Mouse (Mus musculus) kidney, postnatal 0 days (tissue): Measurements from ENCODE around the gene Abcc4. TPM values are rescaled to one million over a fixed set of nuclear protein-coding genes. Genes with fewer than 3 reads are reported as not detected.

Experiments
- ATAC-seq: fragments of 200-750 bp; cut with Nextera tagmentation; replicated peaks from 2 replicates; pipeline ENCODE4 v1.8.0; 2017; ENCODE audit warnings: low read depth, moderate number of reproducible peaks, moderate TSS enrichment, moderate library complexity; ENCODE audit not compliant: low FRiP score
- DNase-seq: peaks from one replicate; pipeline ENCODE4 v3.0.0-alpha.2; 2016; ENCODE audit warnings: low spot score
- H3K27ac ChIP-seq: fragments of 300-500 bp; sonication (generic); 2 replicates; pipeline ENCODE4 v1.5.1; 2014; ENCODE audit warnings: mild to moderate bottlenecking
- H3K27me3 ChIP-seq: fragments of 300-500 bp; sonication (generic); 2 replicates; pipeline ENCODE4 v1.6.1; 2014; ENCODE audit warnings: low read length, mixed read lengths; ENCODE audit not compliant: insufficient read depth
- H3K36me3 ChIP-seq: fragments of 300-500 bp; sonication (generic); 2 replicates; pipeline ENCODE4 v1.6.1; 2014; ENCODE audit warnings: low read length, mixed read lengths; ENCODE audit not compliant: insufficient read depth
- H3K4me1 ChIP-seq: fragments of 300-500 bp; sonication (generic); replicated peaks from 2 replicates; pipeline ENCODE4 v1.6.1; 2014; ENCODE audit warnings: antibody characterized with exemption, low read length, mixed read lengths; ENCODE audit not compliant: insufficient read depth
- H3K4me2 ChIP-seq: fragments of 300-500 bp; sonication (generic); 2 replicates; pipeline ENCODE4 v1.6.1; 2014; ENCODE audit warnings: mild to moderate bottlenecking, low read length, moderate library complexity, mixed read lengths
- H3K4me3 ChIP-seq: fragments of 300-500 bp; sonication (generic); replicated peaks from 2 replicates; pipeline ENCODE4 v1.5.1; 2014; ENCODE audit warnings: low read depth, low read length
- H3K9ac ChIP-seq: fragments of 300-500 bp; sonication (generic); 2 replicates; pipeline ENCODE4 v1.6.1; 2014; ENCODE audit warnings: low read depth, low read length
- H3K9me3 ChIP-seq: fragments of 300-500 bp; sonication (generic); replicated peaks from 2 replicates; pipeline ENCODE4 v1.6.1; 2016; ENCODE audit warnings: low read length, inconsistent platforms, mixed read lengths
- CTCF ChIP-seq: IDR thresholded peaks from 2 replicates; pipeline ENCODE4 v1.5.1; 2016; ENCODE audit warnings: antibody characterized with exemption, low read depth, mild to moderate bottlenecking, moderate library complexity
- WGBS: fragments of 180-500 bp; shearing (Covaris S2); extraction: QIAGEN DNeasy Blood & Tissue Kit; methylation state at CpG from one replicate; pipeline ENCODE4 v1.1.7; 2014; 5-methylcytosine and 5-hydroxymethylcytosine counted together
- polyA plus RNA-seq: library from polyadenylated mRNA; unstranded; fragments of >200 nt; fragmentation: Nextera tagmentation; extraction: Ambion mirVana; gene quantifications from 2 replicates; pipeline ENCODE4 v1.2.1, GENCODE M21; 2015

Gene Abcc4
- polyA plus RNA-seq, 1 experiment from 2014 or later, result 6.9 TPM

DNA sequence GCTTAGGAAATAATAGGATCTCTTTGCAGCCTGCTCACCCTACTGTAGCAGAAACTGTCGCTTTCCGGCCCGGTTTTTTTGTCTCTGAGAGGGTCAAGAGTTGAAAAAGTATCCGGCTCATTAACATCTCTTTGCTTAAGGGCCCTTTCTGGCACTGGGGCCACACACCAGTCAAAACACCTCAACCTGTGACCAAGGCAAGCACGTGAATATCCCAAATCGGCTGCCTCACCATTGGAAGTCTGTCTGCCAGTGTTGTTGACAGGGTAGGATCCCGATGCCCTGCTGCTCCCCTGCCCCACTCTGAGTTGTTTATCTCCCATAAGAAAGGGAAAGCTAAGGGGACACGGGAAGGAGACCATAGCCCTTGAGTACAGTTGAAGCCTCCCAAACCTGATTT lies 7.8 kb upstream of the Abcc4 start:
- no peak overlapping the region for H3K27ac ChIP-seq
- H3K27me3 ChIP-seq, result no peaks in the 10 kb centered on the region
- H3K9ac ChIP-seq, result no peak overlapping the region
- TF ChIP-seq CTCF, result no peak
- no peaks in the 10 kb centered on the region for H3K36me3 ChIP-seq
- H3K4me2 ChIP-seq, result peak overlapping the region; percentile 52
- no peak for DNase-seq
- no peaks in the 10 kb centered on the region for H3K9me3 ChIP-seq
- WGBS, result 8% methylated on average over 8 of the region's 8 CpGs
- no peak for ATAC-seq
- peaks cover 4% of the 10 kb centered on the region; the same call in 1 of the 2 replicates for H3K4me1 ChIP-seq
- peak overlapping the region; percentile 15; the same call in 1 of the 2 replicates for H3K4me3 ChIP-seq

- Histone ChIP-seq H3K4me3 (peak overlapping the region; percentile 15), H3K4me2 (peak overlapping the region; percentile 52), H3K9ac (no peak overlapping the region), H3K27me3 (no peaks in the 10 kb centered on the region), H3K36me3 (no peaks in the 10 kb centered on the region), H3K27ac (no peak overlapping the region), H3K9me3 (no peaks in the 10 kb centered on the region), H3K4me1 (peaks cover 4% of the 10 kb centered on the region; the same call in 1 of the 2 replicates)
- TF ChIP-seq CTCF, result no peak
- peak; percentile 67 for DNase-seq
- WGBS, result 2% methylated on average over 18 of the region's 18 CpGs
- ATAC-seq, result 0 out of 2 replicates have a peak, but pooled peaks have one; percentile 6
These were observed 7.4 kb upstream of the Abcc4 start for GRCm38 (mm10) chr14:118713408-118713807.

- Histone ChIP-seq H3K4me1 (peaks cover 4% of the 10 kb centered on the region; the same call in 1 of the 2 replicates), H3K4me3 (no peak overlapping the region), H3K4me2 (peak overlapping the region; percentile 52), H3K27me3 (no peaks in the 10 kb centered on the region), H3K27ac (no peak overlapping the region), H3K36me3 (no peaks in the 10 kb centered on the region), H3K9ac (no peak overlapping the region), H3K9me3 (no peaks in the 10 kb centered on the region)
- DNase-seq, result no peak
- no peak for ATAC-seq
- no peak for TF ChIP-seq CTCF
- 48% methylated on average over 5 of the region's 5 CpGs for WGBS
These were observed 6.9 kb upstream of the Abcc4 start for GRCm38 (mm10) chr14:118712889-118713288.

- Histone ChIP-seq H3K4me2 (no peak overlapping the region), H3K9me3 (no peaks in the 10 kb centered on the region), H3K4me3 (no peak overlapping the region), H3K27me3 (no peaks in the 10 kb centered on the region), H3K36me3 (no peaks in the 10 kb centered on the region), H3K9ac (no peak overlapping the region), H3K4me1 (peaks cover 4% of the 10 kb centered on the region; the same call in 1 of the 2 replicates), H3K27ac (no peak overlapping the region)
- ATAC-seq (no peak), DNase-seq (no peak)
- no peak for TF ChIP-seq CTCF
These were observed 4.9 kb upstream of the Abcc4 start for GRCm38 (mm10) chr14:118710945-118711344.

- Histone ChIP-seq H3K4me1 (peaks cover 4% of the 10 kb centered on the region; the same call in 1 of the 2 replicates), H3K4me3 (no peak overlapping the region), H3K4me2 (no peak overlapping the region), H3K36me3 (no peaks in the 10 kb centered on the region), H3K27ac (no peak overlapping the region), H3K9ac (no peak overlapping the region), H3K27me3 (no peaks in the 10 kb centered on the region), H3K9me3 (no peaks in the 10 kb centered on the region)
- peak; percentile 74 for TF ChIP-seq CTCF
- ATAC-seq (peak; percentile 65; the same call in 1 of the 2 replicates), DNase-seq (peak; percentile 87)
- 31% methylated on average over 11 of the region's 11 CpGs for WGBS
These were observed 3.7 kb upstream of the Abcc4 start for GRCm38 (mm10) chr14:118709736-118710135.

DNA sequence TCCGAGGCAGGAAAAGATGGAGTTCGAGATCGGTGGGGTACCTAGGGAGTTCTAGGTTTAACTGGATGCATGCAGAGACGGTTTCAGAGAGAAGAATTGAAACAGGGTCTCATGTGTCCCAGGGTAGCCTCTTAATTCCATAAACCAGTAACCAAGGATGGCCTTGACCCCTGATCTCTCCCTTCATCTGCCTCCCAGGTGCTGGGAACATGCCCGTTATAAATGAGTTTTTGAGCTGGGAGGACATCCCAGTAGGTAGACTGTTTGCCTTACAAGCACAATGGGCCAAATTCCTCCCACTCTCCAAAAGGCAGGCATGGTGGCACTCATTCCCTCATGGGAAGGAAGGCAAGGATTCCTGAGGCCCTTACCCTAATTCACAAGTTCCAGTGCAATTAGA lies 2.1 kb upstream of the Abcc4 start:
- no peak for DNase-seq
- no peak for TF ChIP-seq CTCF
- Histone ChIP-seq H3K4me2 (no peak overlapping the region), H3K27me3 (no peaks in the 10 kb centered on the region), H3K36me3 (no peaks in the 10 kb centered on the region), H3K4me1 (no peaks in the 10 kb centered on the region; the same call in 1 of the 2 replicates), H3K9ac (no peak overlapping the region), H3K27ac (no peak overlapping the region), H3K9me3 (no peaks in the 10 kb centered on the region), H3K4me3 (no peak overlapping the region)
- no peak for ATAC-seq
- WGBS, result 83% methylated on average over 5 of the region's 5 CpGs

GRCm38 (mm10) chr14:118706962-118707361 lies 943 bp upstream of the Abcc4 start:
- no peak for TF ChIP-seq CTCF
- no peaks in the 10 kb centered on the region for H3K27me3 ChIP-seq

More at GRCm38 (mm10) chr14:118706962-118707361, 943 bp upstream of the Abcc4 start:
- Histone ChIP-seq H3K36me3 (no peaks in the 10 kb centered on the region), H3K9ac (no peak overlapping the region), H3K4me1 (no peaks in the 10 kb centered on the region; the same call in 1 of the 2 replicates), H3K27ac (no peak overlapping the region), H3K4me3 (no peak overlapping the region), H3K4me2 (peak overlapping the region; percentile 88), H3K9me3 (no peaks in the 10 kb centered on the region)
- ATAC-seq, result no peak
- 87% methylated on average over 11 of the region's 11 CpGs for WGBS
- no peak for DNase-seq
